Mouse (Mus musculus) liver, embryonic 13.5 days (tissue): ENCODE measurements around the gene Qsox1. TPM values are rescaled to one million over a fixed set of nuclear protein-coding genes. Genes with fewer than 3 reads are reported as not detected.
A peak's percentile ranks its signal among the peaks of the same experiment; 100 is the strongest.

Source experiments
- ATAC-seq: fragments of 200-750 bp; cut with Nextera tagmentation; 2 replicates; pipeline ENCODE4 v1.8.0; 2017; ENCODE audit warnings: low read depth, mild to moderate bottlenecking, moderate number of reproducible peaks, moderate library complexity
- DNase-seq: peaks from one replicate; pipeline ENCODE4 v3.0.0; 2022
- H3K27ac ChIP-seq: fragments of 300-500 bp; sonication (generic); 2 replicates; pipeline ENCODE4 v1.5.1; 2015; ENCODE audit warnings: moderate library complexity, mild to moderate bottlenecking, inconsistent platforms
- H3K27me3 ChIP-seq: fragments of 300-500 bp; sonication (generic); 2 replicates; pipeline ENCODE4 v1.6.1; 2015; ENCODE audit warnings: mild to moderate bottlenecking, inconsistent platforms
- H3K36me3 ChIP-seq: fragments of 300-500 bp; sonication (generic); 2 replicates; pipeline ENCODE4 v1.6.1; 2015; ENCODE audit warnings: mild to moderate bottlenecking, inconsistent platforms
- H3K4me1 ChIP-seq: fragments of 300-500 bp; sonication (generic); replicated peaks from 2 replicates; pipeline ENCODE4 v1.6.1; 2015; ENCODE audit warnings: inconsistent platforms
- H3K4me2 ChIP-seq: fragments of 300-500 bp; sonication (generic); 2 replicates; pipeline ENCODE4 v1.6.1; 2015; ENCODE audit warnings: inconsistent platforms, mild to moderate bottlenecking, moderate library complexity
- H3K4me3 ChIP-seq: fragments of 300-500 bp; sonication (generic); replicated peaks from 2 replicates; pipeline ENCODE4 v1.5.1; 2015; ENCODE audit warnings: mild to moderate bottlenecking, inconsistent platforms
- H3K9ac ChIP-seq: fragments of 300-500 bp; sonication (generic); 2 replicates; pipeline ENCODE4 v1.6.1; 2015; ENCODE audit warnings: mild to moderate bottlenecking, inconsistent platforms
- H3K9me3 ChIP-seq: fragments of 300-500 bp; sonication (generic); replicated peaks from 2 replicates; pipeline ENCODE4 v1.6.1; 2016; ENCODE audit warnings: inconsistent platforms
- WGBS: fragments of 180-500 bp; shearing (Covaris S2); methylation state at CpG from one replicate; pipeline ENCODE4 v1.1.7; 2015; ENCODE audit not compliant: insufficient replicate concordance; 5-methylcytosine and 5-hydroxymethylcytosine counted together
- polyA plus RNA-seq: library from polyadenylated mRNA; unstranded; fragments of >200 nt; fragmentation: Nextera tagmentation; extraction: Ambion mirVana; gene quantifications from 2 replicates; pipeline ENCODE4 v1.2.1, GENCODE M21; 2015

Qsox1 gene
- polyA plus RNA-seq, 1 experiment from 2014 or later, result 21.4 TPM

DNA sequence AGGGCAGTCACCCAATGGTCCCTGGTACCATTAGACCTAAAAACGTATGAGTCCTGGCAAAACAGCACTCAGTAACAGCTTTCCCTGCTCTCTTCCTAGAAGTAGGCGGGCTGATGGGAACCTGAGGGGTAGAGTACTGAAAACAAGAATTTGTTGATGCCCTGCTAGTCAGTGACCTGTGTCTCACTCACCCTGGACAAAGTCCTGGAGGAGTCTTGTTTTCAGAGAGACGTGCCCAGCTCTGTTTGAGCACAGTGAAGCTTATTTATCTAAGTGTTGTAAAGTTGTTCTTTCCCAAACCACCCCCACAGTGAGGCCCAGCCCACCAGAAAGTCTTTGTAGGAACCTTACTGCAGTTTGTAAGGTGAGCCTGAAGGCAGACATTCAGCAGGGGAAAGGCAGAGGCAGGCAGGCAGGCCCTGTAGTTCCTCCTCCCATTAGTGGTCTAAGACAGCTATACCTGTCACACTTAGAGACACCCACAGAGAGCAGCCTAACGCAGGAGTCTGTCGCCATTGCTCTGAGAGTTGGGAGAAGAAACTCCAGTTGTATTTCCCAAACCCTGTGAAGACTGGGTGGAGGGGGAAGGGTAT is 14.2 kb upstream of the Qsox1 start:
- ATAC-seq (no peak), DNase-seq (no peak)
- Histone ChIP-seq H3K9me3 (no peaks in the 10 kb centered on the region), H3K4me3 (no peak overlapping the region), H3K9ac (no peak overlapping the region), H3K27ac (no peak overlapping the region), H3K27me3 (no peaks in the 10 kb centered on the region; the same call in 1 of the 2 replicates), H3K4me1 (peaks cover 18% of the 10 kb centered on the region), H3K4me2 (no peak overlapping the region), H3K36me3 (no peaks in the 10 kb centered on the region)
- WGBS, result 47% methylated on average over 5 of the region's 5 CpGs

- WGBS, result 72% methylated on average over 4 of the region's 4 CpGs
- H3K4me1 ChIP-seq, result peaks cover 18% of the 10 kb centered on the region
- no peak for ATAC-seq
- H3K9ac ChIP-seq, result no peak overlapping the region
- H3K27ac ChIP-seq, result no peak overlapping the region
- no peak overlapping the region for H3K4me2 ChIP-seq
- no peaks in the 10 kb centered on the region for H3K36me3 ChIP-seq
- no peaks in the 10 kb centered on the region for H3K9me3 ChIP-seq
- no peaks in the 10 kb centered on the region; the same call in 1 of the 2 replicates for H3K27me3 ChIP-seq
- no peak for DNase-seq
- no peak overlapping the region for H3K4me3 ChIP-seq
Observed at GRCm38 (mm10) chr1:155825940-155826716, 13.4 kb upstream of the Qsox1 start.

- Histone ChIP-seq H3K4me1 (no peaks in the 10 kb centered on the region), H3K27ac (no peak overlapping the region), H3K9ac (no peak overlapping the region), H3K36me3 (no peaks in the 10 kb centered on the region), H3K27me3 (no peaks in the 10 kb centered on the region), H3K4me2 (no peak overlapping the region), H3K9me3 (no peaks in the 10 kb centered on the region), H3K4me3 (no peak overlapping the region)
- no peak for DNase-seq
- WGBS, result 76% methylated on average over 5 of the region's 5 CpGs
- no peak for ATAC-seq
Observed at GRCm38 (mm10) chr1:155820646-155821045, 8.0 kb upstream of the Qsox1 start.

GRCm38 (mm10) chr1:155816167-155816566 is 3.5 kb upstream of the Qsox1 start:
- H3K36me3 ChIP-seq, result no peaks in the 10 kb centered on the region
- ATAC-seq, result no peak
- no peak overlapping the region for H3K9ac ChIP-seq
- H3K27ac ChIP-seq, result no peak overlapping the region
- no peaks in the 10 kb centered on the region for H3K27me3 ChIP-seq
- H3K9me3 ChIP-seq, result no peaks in the 10 kb centered on the region
- DNase-seq, result no peak
- no peak overlapping the region for H3K4me2 ChIP-seq
- WGBS, result 63% methylated on average over 2 of the region's 2 CpGs
- H3K4me1 ChIP-seq, result peaks cover 30% of the 10 kb centered on the region
- no peak overlapping the region for H3K4me3 ChIP-seq

DNA sequence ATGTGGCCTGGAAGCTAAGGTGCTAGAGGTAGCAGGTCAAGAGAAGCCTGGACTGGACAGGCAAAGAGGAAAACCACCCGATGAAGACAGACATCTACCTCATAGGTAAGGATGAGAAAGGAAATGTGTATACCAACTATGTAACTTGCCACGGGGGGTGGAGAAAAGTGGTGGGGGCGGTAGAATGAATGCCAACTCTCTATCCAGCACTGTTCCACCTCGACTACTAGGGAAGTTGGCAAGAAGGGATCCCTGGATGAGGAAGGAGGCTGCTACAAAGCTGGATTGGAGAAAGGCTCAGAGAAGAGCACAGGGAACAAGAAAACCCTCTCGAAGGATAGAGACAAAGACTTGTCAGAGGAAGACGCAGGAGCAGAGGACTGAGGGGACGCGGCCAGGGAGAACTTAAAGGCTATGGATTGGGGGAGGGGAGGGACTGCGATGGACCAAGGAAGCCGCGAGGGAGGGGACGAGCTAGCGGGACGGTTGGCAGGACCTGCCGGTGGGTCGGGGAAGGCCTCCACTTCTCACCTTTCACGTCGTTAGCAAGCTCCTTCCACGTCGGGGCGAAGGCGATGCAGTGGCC is 601 bp downstream of the Qsox1 start:
- no peaks in the 10 kb centered on the region for H3K36me3 ChIP-seq
- 3% methylated on average over 22 of the region's 22 CpGs for WGBS
- peak overlapping the region; percentile 86 for H3K9ac ChIP-seq
- no peaks in the 10 kb centered on the region for H3K9me3 ChIP-seq
- H3K4me3 ChIP-seq, result peak overlapping the region; percentile 84
- no peak for DNase-seq
- H3K27me3 ChIP-seq, result no peaks in the 10 kb centered on the region
- H3K4me2 ChIP-seq, result peak overlapping the region; percentile 90
- peaks cover 57% of the 10 kb centered on the region for H3K4me1 ChIP-seq
- ATAC-seq, result no peak
- H3K27ac ChIP-seq, result peak overlapping the region; percentile 82

- no peak for DNase-seq
- H3K36me3 ChIP-seq, result no peaks in the 10 kb centered on the region
- H3K4me1 ChIP-seq, result peaks cover 68% of the 10 kb centered on the region
- peak overlapping the region; percentile 90; the same call in 1 of the 2 replicates for H3K4me2 ChIP-seq
- WGBS, result 70% methylated on average over 7 of the region's 7 CpGs
- H3K4me3 ChIP-seq, result no peak overlapping the region
- H3K27me3 ChIP-seq, result no peaks in the 10 kb centered on the region
- H3K9me3 ChIP-seq, result no peaks in the 10 kb centered on the region
- H3K27ac ChIP-seq, result no peak overlapping the region
- 0 out of 2 replicates have a peak overlapping the region, but pooled peaks have one; percentile 13 for H3K9ac ChIP-seq
- ATAC-seq, result no peak
Observed at GRCm38 (mm10) chr1:155810616-155811015, 2.1 kb downstream of the Qsox1 start.

DNA sequence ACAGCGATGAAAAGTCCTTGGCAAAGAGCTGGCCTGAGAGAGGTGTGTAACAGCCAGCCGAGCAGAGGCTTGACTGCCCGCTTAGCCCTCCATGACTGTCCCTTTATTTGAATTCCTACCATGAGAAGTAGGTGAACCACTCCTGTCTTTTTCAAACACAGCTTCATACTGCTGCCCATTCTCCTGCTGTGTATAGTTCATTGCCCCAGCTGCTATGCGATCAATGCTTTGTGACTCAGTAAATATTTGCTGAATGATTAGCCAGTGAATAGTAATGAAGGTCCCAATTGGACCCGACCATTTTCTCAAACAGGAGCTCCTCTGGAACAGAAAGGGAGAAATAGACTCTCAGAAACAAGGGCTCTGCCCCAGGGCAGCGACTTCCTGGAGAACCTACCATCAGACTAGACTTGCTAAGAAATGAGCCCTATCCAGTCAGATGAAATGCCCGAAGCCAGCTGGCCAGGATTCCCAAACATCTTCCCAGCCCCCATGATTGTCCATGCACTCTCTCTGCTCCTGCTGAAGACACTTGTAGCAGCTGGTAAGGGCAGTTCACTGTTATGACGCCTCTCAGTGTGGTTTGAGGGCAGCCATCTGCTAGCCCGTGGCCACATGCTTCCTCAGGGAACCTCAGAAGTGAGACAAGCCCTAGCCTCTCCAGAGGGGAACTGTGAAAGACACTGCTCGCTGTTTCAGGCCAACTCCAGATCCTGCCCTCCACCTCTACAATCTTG is 2.8 kb downstream of the Qsox1 start:
- Histone ChIP-seq H3K4me1 (peaks cover 67% of the 10 kb centered on the region), H3K9me3 (no peaks in the 10 kb centered on the region), H3K27ac (no peak overlapping the region), H3K27me3 (no peaks in the 10 kb centered on the region), H3K4me2 (peak overlapping the region; percentile 90), H3K36me3 (no peaks in the 10 kb centered on the region), H3K9ac (no peak overlapping the region), H3K4me3 (no peak overlapping the region)
- ATAC-seq, result no peak
- WGBS, result 55% methylated on average over 10 of the region's 10 CpGs
- DNase-seq, result no peak

DNA sequence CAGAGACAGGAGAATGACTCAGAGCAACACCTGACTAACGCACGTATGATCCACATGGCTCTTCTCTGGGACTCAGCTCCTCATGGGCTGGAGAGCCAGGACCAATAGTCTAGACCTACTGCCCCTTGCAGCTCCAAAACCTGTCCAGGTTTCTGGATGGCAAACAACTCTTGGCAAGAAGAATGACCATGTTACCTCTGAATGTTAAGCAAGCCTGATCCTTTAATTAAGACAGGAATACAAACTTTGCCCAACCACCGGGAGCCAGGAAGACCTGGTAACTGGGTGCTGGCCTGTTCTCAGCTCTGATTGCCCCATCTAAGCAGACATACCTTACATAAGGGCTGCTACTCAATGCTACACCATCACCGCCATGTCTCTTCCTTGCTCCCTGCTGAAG is 4.4 kb downstream of the Qsox1 start:
- no peak overlapping the region for H3K4me3 ChIP-seq
- no peak overlapping the region for H3K27ac ChIP-seq
- peaks cover 54% of the 10 kb centered on the region for H3K4me1 ChIP-seq
- H3K4me2 ChIP-seq, result no peak overlapping the region
- WGBS, result 91% methylated on average over 4 of the region's 4 CpGs
- DNase-seq, result no peak
- H3K36me3 ChIP-seq, result peaks cover 5% of the 10 kb centered on the region
- no peaks in the 10 kb centered on the region for H3K27me3 ChIP-seq
- no peak overlapping the region for H3K9ac ChIP-seq
- no peak for ATAC-seq
- H3K9me3 ChIP-seq, result no peaks in the 10 kb centered on the region

DNA sequence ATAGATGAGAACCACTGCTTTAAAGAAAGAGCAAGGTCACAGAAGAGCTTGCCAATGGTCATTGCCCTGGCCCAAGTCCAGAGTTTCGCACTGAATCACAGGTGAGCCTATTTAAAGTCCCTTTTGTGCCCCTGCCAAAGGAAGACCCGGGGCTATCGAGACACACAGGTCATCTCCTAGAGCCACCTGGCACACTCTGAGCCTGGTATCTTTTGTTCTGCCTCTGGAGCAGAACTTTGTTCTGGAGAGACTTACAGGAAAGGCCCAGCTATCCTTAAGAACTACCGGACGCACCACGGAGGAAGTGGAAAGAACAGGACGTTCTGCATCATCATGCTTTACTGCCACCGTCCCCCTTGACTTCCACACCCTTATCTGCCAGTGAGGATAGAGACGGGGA is 7.1 kb downstream of the Qsox1 start:
- WGBS, result 60% methylated on average over 9 of the region's 9 CpGs
- H3K27ac ChIP-seq, result no peak overlapping the region
- H3K4me2 ChIP-seq, result no peak overlapping the region
- H3K27me3 ChIP-seq, result no peaks in the 10 kb centered on the region
- H3K36me3 ChIP-seq, result peaks cover 23% of the 10 kb centered on the region
- peaks cover 34% of the 10 kb centered on the region for H3K4me1 ChIP-seq
- no peak for DNase-seq
- no peak overlapping the region for H3K9ac ChIP-seq
- H3K4me3 ChIP-seq, result no peak overlapping the region
- no peaks in the 10 kb centered on the region for H3K9me3 ChIP-seq
- ATAC-seq, result no peak

- Histone ChIP-seq H3K27ac (no peak overlapping the region), H3K9me3 (no peaks in the 10 kb centered on the region), H3K4me3 (no peak overlapping the region), H3K36me3 (peaks cover 46% of the 10 kb centered on the region), H3K4me1 (peaks cover 20% of the 10 kb centered on the region), H3K9ac (no peak overlapping the region), H3K27me3 (no peaks in the 10 kb centered on the region), H3K4me2 (no peak overlapping the region)
- ATAC-seq, result no peak
- DNase-seq, result no peak
- 77% methylated on average over 11 of the region's 11 CpGs for WGBS
Observed at GRCm38 (mm10) chr1:155801014-155801991, 11.4 kb downstream of the Qsox1 start.
